In the genomic region with DNA sequence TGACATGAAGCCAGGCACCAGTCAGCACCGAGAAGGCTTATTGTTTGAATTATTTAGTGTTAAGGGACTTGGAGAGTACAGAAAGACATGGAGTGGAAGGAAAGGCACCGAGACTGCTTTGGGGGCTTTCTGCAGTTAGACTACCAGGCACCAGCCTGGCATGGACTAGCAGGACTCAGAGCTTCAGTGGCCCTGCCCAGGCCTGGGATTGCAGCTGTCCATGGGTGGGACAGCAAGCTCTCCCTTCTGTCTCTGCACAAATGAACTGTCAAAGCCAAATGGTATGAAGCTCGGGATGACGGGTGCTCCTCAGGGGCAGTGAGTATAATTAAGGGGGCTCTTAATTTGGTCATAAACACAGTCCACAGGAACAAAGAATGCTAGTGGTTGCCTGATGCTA, we compare ENCODE assay signal across 9 mouse cellular contexts. TPM values are rescaled to one million over a fixed set of nuclear protein-coding genes. Genes with fewer than 3 reads are reported as not detected.
DNase-seq lines count a peak whose midpoint lies in the region; ATAC-seq and TF ChIP-seq lines count a peak whose summit lies in the region.
"Had no signal": no experiment of that assay in that cellular context is flagged by ENCODE, and none has a peak within 500 bp of the region (broad histone marks: within the 10 kb centered on the region; RNA-seq: fewer than 3 reads in every experiment).

No protein-coding gene starts in this region.

- no peak for TF ChIP-seq RAD21 in CH12.LX (IDR thresholded peaks at IDR 0.05; ENCODE audit: low read depth, low read length)

- TF ChIP-seq EP300 in CH12.LX (IDR thresholded peaks at IDR 0.05; ENCODE audit: low read length) = no peak

- in situ Hi-C loops in CH12.LX (cut with MboI; ENCODE audit: low pct_ligation_motif_present, low pct_unique_long_range_greater_than_20kb, low sequenced_read_pairs) = no loop called here

- no peaks in the 10 kb centered on the region for H3K9me3 ChIP-seq in CH12.LX (replicated peaks; ENCODE audit: low read length)
- H3K9me3 ChIP-seq in heart, embryonic 16.5 days (replicated peaks; ENCODE audit: control insufficient read depth, low read length) = no peaks in the 10 kb centered on the region
- no peaks in the 10 kb centered on the region for H3K9me3 ChIP-seq in liver, embryonic 15.5 days (replicated peaks)

- peak overlapping the region; percentile 69 for H3K4me2 ChIP-seq in CH12.LX (ENCODE audit: insufficient read depth, low read depth, poor library complexity, severe bottlenecking)
- H3K4me2 ChIP-seq in heart, embryonic 16.5 days (ENCODE audit: low read depth, low read length) = peak overlapping the region; percentile 86; the same call in 1 of the 2 replicates
- H3K4me2 ChIP-seq in liver, embryonic 15.5 days = peak overlapping the region; percentile 82

- peaks cover 0 to 26% of the 10 kb centered on the region in 2 experiments for H3K36me3 ChIP-seq in CH12.LX (replicated peaks in 1 of 2; ENCODE audit: control insufficient read depth in 1 of 2, insufficient read depth in 1 of 2, low read length in 1 of 2)
- no peaks in the 10 kb centered on the region; the same call in 1 of the 2 replicates for H3K36me3 ChIP-seq in heart, embryonic 16.5 days (ENCODE audit: control insufficient read depth, insufficient read depth)
- peaks cover 13% of the 10 kb centered on the region for H3K36me3 ChIP-seq in liver, embryonic 15.5 days (replicated peaks)

- dilution Hi-C loops in CH12.LX (cut with MboI; ENCODE audit: extremely low pct_ligation_motif_present, extremely low pct_unique_long_range_greater_than_20kb, low sequenced_read_pairs) = no loop called here

- DNase-seq in gastrocnemius, adult 2 months = no peak
- no peak for DNase-seq in gastrocnemius, postnatal 25 days
- no peak for DNase-seq in CH12.LX (ENCODE audit: extremely low read depth)
- DNase-seq in thymus, adult 18-20 months = no peak
- DNase-seq in embryo, embryonic 11 days = no peak
- DNase-seq in layer of hippocampus, adult 9-10 months (ENCODE audit: low spot score) = no peak
- DNase-seq: adrenal gland, postnatal 10 days had no signal

- H3K79me2 ChIP-seq in CH12.LX (replicated peaks; ENCODE audit: control insufficient read depth, extremely low read depth, insufficient read depth, poor library complexity, severe bottlenecking) = peaks cover 11% of the 10 kb centered on the region

- ATAC-seq in heart, embryonic 16.5 days (replicated peaks; ENCODE audit: extremely low read depth, insufficient read depth, low FRiP score) = no peak
- ATAC-seq in liver, embryonic 15.5 days (ENCODE audit: insufficient read depth) = no peak

- H3K9ac ChIP-seq in CH12.LX (ENCODE audit: insufficient read depth, low read depth) = no peak overlapping the region
- H3K9ac ChIP-seq in heart, embryonic 16.5 days (ENCODE audit: low read length) = peak overlapping the region; percentile 98
- H3K9ac ChIP-seq in liver, embryonic 15.5 days = peak overlapping the region; percentile 96; the same call in 1 of the 2 replicates

- H3K4me1 ChIP-seq in CH12.LX (ENCODE audit: control insufficient read depth in 1 of 2, insufficient read depth in 2 of 2) = peaks cover 7 to 26% of the 10 kb centered on the region in 2 experiments
- H3K4me1 ChIP-seq in heart, embryonic 16.5 days (ENCODE audit: control insufficient read depth, insufficient read depth, low read length) = peaks cover 17% of the 10 kb centered on the region
- peaks cover 36% of the 10 kb centered on the region for H3K4me1 ChIP-seq in liver, embryonic 15.5 days (replicated peaks)

- H3K27me3 ChIP-seq in CH12.LX (replicated peaks) = no peaks in the 10 kb centered on the region
- H3K27me3 ChIP-seq in heart, embryonic 16.5 days (ENCODE audit: control insufficient read depth, insufficient read depth, low read length) = no peaks in the 10 kb centered on the region
- no peaks in the 10 kb centered on the region for H3K27me3 ChIP-seq in liver, embryonic 15.5 days

- no peak for TF ChIP-seq POLR2A in CH12.LX (IDR thresholded peaks at IDR 0.05; ENCODE audit: low read depth, low read length)

- intact Hi-C loops in gastrocnemius, adult 2 months (cut with DNase I) = loop anchor here (2.0 kb wide), 1 partner anchor 17 kb away; no protein-coding TSS in a partner anchor

- no peak for TF ChIP-seq CTCF in gastrocnemius, adult 2 months (IDR thresholded peaks at IDR 0.05)
- no peak for TF ChIP-seq CTCF in CH12.LX (conservative IDR thresholded peaks at IDR 0.05 in 1 of 2, IDR thresholded peaks at IDR 0.05 in 1 of 2; ENCODE audit: low read depth in 2 of 2, low read length in 2 of 2)

- H3K4me3 ChIP-seq in gastrocnemius, adult 2 months = peak overlapping the region; percentile 83
- H3K4me3 ChIP-seq in CH12.LX (replicated peaks in 1 of 3; ENCODE audit: low read depth in 2 of 3, low read length in 2 of 3, poor library complexity in 1 of 3) = peak overlapping the region in 1 of 3 experiments; percentile 98
- no peak overlapping the region; the same call in 1 of the 2 replicates for H3K4me3 ChIP-seq in heart, embryonic 16.5 days (ENCODE audit: low read length)
- H3K4me3 ChIP-seq in liver, embryonic 15.5 days (replicated peaks) = peak overlapping the region; percentile 97

- 82% methylated on average over 4 of the region's 4 CpGs for WGBS in heart, embryonic 16.5 days
- 85% methylated on average over 4 of the region's 4 CpGs for WGBS in liver, embryonic 15.5 days (ENCODE audit: insufficient replicate concordance)

- peak overlapping the region; percentile 93 for H3K27ac ChIP-seq in gastrocnemius, adult 2 months
- no peak overlapping the region for H3K27ac ChIP-seq in CH12.LX (ENCODE audit: insufficient read depth, low read depth)
- no peak overlapping the region; the same call in 1 of the 2 replicates for H3K27ac ChIP-seq in heart, embryonic 16.5 days (ENCODE audit: low read length)
- peak overlapping the region; percentile 95; the same call in 1 of the 2 replicates for H3K27ac ChIP-seq in liver, embryonic 15.5 days (replicated peaks)

TF ChIP-seq in CH12.LX, 34 proteins besides CTCF, POLR2A, EP300 and RAD21:
- TF ChIP-seq JUND (conservative IDR thresholded peaks at IDR 0.05; ENCODE audit: low read depth, low read length) = no peak
- no peak for TF ChIP-seq ZKSCAN1 (IDR thresholded peaks at IDR 0.05; ENCODE audit: borderline replicate concordance, low read depth, low read length)
- no peak for TF ChIP-seq CHD2 (IDR thresholded peaks at IDR 0.05; ENCODE audit: low read length)
- no peak for TF ChIP-seq ZMIZ1 (IDR thresholded peaks at IDR 0.05; ENCODE audit: low read depth, low read length)
- no peak for TF ChIP-seq HCFC1 (IDR thresholded peaks at IDR 0.05; ENCODE audit: low read depth, low read length)
- TF ChIP-seq MEF2A (IDR thresholded peaks at IDR 0.05; ENCODE audit: borderline replicate concordance, low read depth, low read length) = no peak
- no peak for TF ChIP-seq GABPA (IDR thresholded peaks at IDR 0.05; ENCODE audit: insufficient replicate concordance, low read depth, low read length)
- TF ChIP-seq ZC3H11A (IDR thresholded peaks at IDR 0.05; ENCODE audit: low read depth, low read length) = no peak
TF ChIP-seq in CH12.LX: peak in this region for 0.

RNA-seq across cellular contexts. Expression of gene Spg7, which starts 1.3 kb away (rescaled TPM):
- total RNA-seq in gastrocnemius, adult 2 months (2021) = 10 to 100 TPM; 67.4 to 74.9 TPM
- 10 to 100 TPM; 60.5 to 66.3 TPM for total RNA-seq in gastrocnemius, postnatal 25 days (2021)
- total RNA-seq in CH12.LX (2012; rRNA removed) = 32.8 and 35.2 TPM in 2 replicates
- total RNA-seq in CH12.LX (2014; rRNA removed) = 20.8 and 21.2 TPM in 2 replicates
- 26.1 and 35.8 TPM in 2 replicates for polyA plus RNA-seq in CH12.LX (2012; ENCODE audit: insufficient read length, low read depth)
- polyA plus RNA-seq in heart, embryonic 16.5 days (2015; fragmentation: Nextera tagmentation; extraction: Ambion mirVana) = 60.7 and 71.0 TPM in 2 replicates
- polyA plus RNA-seq in liver, embryonic 15.5 days (2015; fragmentation: Nextera tagmentation; extraction: Ambion mirVana) = 20.8 and 21.2 TPM in 2 replicates

RNA-seq across cellular contexts. Expression of gene Ankrd11, which starts 22.0 kb away (rescaled TPM):
- 10 to 100 TPM; 60.3 to 62.1 TPM for total RNA-seq in gastrocnemius, adult 2 months (2021)
- total RNA-seq in gastrocnemius, postnatal 25 days (2021) = 10 to 100 TPM; 43.5 to 51.1 TPM
- 51.1 and 60.7 TPM in 2 replicates for total RNA-seq in CH12.LX (2012; rRNA removed)
- 37.4 and 37.7 TPM in 2 replicates for total RNA-seq in CH12.LX (2014; rRNA removed)
- polyA plus RNA-seq in CH12.LX (2012; ENCODE audit: insufficient read length, low read depth) = 74.1 and 74.9 TPM in 2 replicates
- polyA plus RNA-seq in heart, embryonic 16.5 days (2015; fragmentation: Nextera tagmentation; extraction: Ambion mirVana) = 17.6 and 18.5 TPM in 2 replicates
- polyA plus RNA-seq in liver, embryonic 15.5 days (2015; fragmentation: Nextera tagmentation; extraction: Ambion mirVana) = 18.1 and 20.8 TPM in 2 replicates

RNA-seq across cellular contexts. Expression of gene Rpl13, which starts 38.1 kb away (rescaled TPM):
- 100 to 1,000 TPM; 389 to 466 TPM for total RNA-seq in gastrocnemius, adult 2 months (2021)
- total RNA-seq in gastrocnemius, postnatal 25 days (2021) = 100 to 1,000 TPM; 366 to 379 TPM
- total RNA-seq in CH12.LX (2012; rRNA removed) (3,361 and 3,721 TPM in 2 replicates), CH12.LX (2014; rRNA removed) (2,646 and 2,709 TPM in 2 replicates)
- 973 and 1,610 TPM in 2 replicates for polyA plus RNA-seq in CH12.LX (2012; ENCODE audit: insufficient read length, low read depth)
- polyA plus RNA-seq in heart, embryonic 16.5 days (2015; fragmentation: Nextera tagmentation; extraction: Ambion mirVana) = 676 and 829 TPM in 2 replicates
- polyA plus RNA-seq in liver, embryonic 15.5 days (2015; fragmentation: Nextera tagmentation; extraction: Ambion mirVana) = 785 TPM in 2 replicates

RNA-seq across cellular contexts. Expression of gene Cpne7, which starts 53.1 kb away (rescaled TPM):
- total RNA-seq in gastrocnemius, adult 2 months (2021) = under 1 TPM; 0.13 to 0.20 TPM
- under 1 TPM in 1 of 2 experiments, not detected in 1; 0.13 TPM for total RNA-seq in gastrocnemius, postnatal 25 days (2021)
- total RNA-seq in CH12.LX (2012; rRNA removed) = 0.08 TPM in 1 of 2 replicates, not detected in the other
- not detected in 2 replicates for total RNA-seq in CH12.LX (2014; rRNA removed)
- not detected in 2 replicates for polyA plus RNA-seq in CH12.LX (2012; ENCODE audit: insufficient read length, low read depth)
- 0.20 and 0.35 TPM in 2 replicates for polyA plus RNA-seq in heart, embryonic 16.5 days (2015; fragmentation: Nextera tagmentation; extraction: Ambion mirVana)
- 0.30 and 0.45 TPM in 2 replicates for polyA plus RNA-seq in liver, embryonic 15.5 days (2015; fragmentation: Nextera tagmentation; extraction: Ambion mirVana)

Comparison
In these comparisons a context has a peak if more than half of its experiments do, and no peak if none do; other contexts are left out.
1. H3K27ac ChIP-seq: peak in gastrocnemius, adult 2 months (single experiment) and liver, embryonic 15.5 days (single experiment); none in CH12.LX (single experiment) and heart, embryonic 16.5 days (single experiment).
2. RNA of gene Rpl13, which starts 38.1 kb away (total RNA-seq): 2,646 to 3,721 TPM in CH12.LX; 389 to 466 TPM in gastrocnemius, adult 2 months and 366 to 379 TPM in gastrocnemius, postnatal 25 days; every median in the first group is over 4 times any median in the second.
3. Peak in every context shown above with its lines, with median percentiles within 50 percentile points of each other: H3K4me2 ChIP-seq.